Mouse (Mus musculus): Measurements from ENCODE around the gene Aass. TPM values are rescaled to one million over a fixed set of nuclear protein-coding genes. Genes with fewer than 3 reads are reported as not detected.
"Not testable (repeated sequence)": the region's sequence is repeated elsewhere in the genome, so short reads cannot be mapped to it uniquely, and the experiment has no call there.

Gene Aass
- 0.57 and 0.80 TPM in 2 replicates for polyA plus RNA-seq (2014; fragmentation: Nextera tagmentation; extraction: Ambion mirVana)

GRCm38 (mm10) chr6:23132573-23133181, at the start of gene Aass:
TSS of gene Aass (minus strand) at chr6:23132986.
- H3K4me1 ChIP-seq (ENCODE audit: control insufficient read depth, insufficient read depth, low read length), result no peaks in the 10 kb centered on the region
- no peaks in the 10 kb centered on the region for H3K27me3 ChIP-seq (ENCODE audit: control insufficient read depth, insufficient read depth, low read length)
- WGBS, result under 1% methylated on average over 20 of the region's 20 CpGs
- H3K4me3 ChIP-seq (replicated peaks; ENCODE audit: low read depth, low read length), result peak within 1 kb of the TSS; percentile 38
- no peaks in the 10 kb centered on the region for H3K36me3 ChIP-seq (ENCODE audit: control insufficient read depth, insufficient read depth, low read length)
- no peaks in the 10 kb centered on the region for H3K9me3 ChIP-seq (ENCODE audit: control insufficient read depth, low read length)
- H3K4me2 ChIP-seq (ENCODE audit: low read length), result peak within 1 kb of the TSS; percentile 74
- H3K9ac ChIP-seq (replicated peaks; ENCODE audit: low read length), result peak within 1 kb of the TSS; percentile 36
- no peak within 1 kb of the TSS for H3K27ac ChIP-seq (replicated peaks; ENCODE audit: low read depth, low read length)
- ATAC-seq (ENCODE audit: low FRiP score, low TSS enrichment), result peak; percentile 79
- DNase-seq, result peak; percentile 49

- Histone ChIP-seq H3K27me3 (ENCODE audit: control insufficient read depth, insufficient read depth, low read length) (no peaks in the 10 kb centered on the region), H3K36me3 (ENCODE audit: control insufficient read depth, insufficient read depth, low read length) (no peaks in the 10 kb centered on the region), H3K4me2 (ENCODE audit: low read length) (0 out of 2 replicates have a peak overlapping the region, but pooled peaks have one; percentile 11), H3K27ac (replicated peaks; ENCODE audit: low read depth, low read length) (no peak overlapping the region), H3K4me1 (ENCODE audit: control insufficient read depth, insufficient read depth, low read length) (no peaks in the 10 kb centered on the region), H3K4me3 (replicated peaks; ENCODE audit: low read depth, low read length) (no peak overlapping the region), H3K9ac (replicated peaks; ENCODE audit: low read length) (no peak overlapping the region), H3K9me3 (ENCODE audit: control insufficient read depth, low read length) (no peaks in the 10 kb centered on the region)
- ATAC-seq (ENCODE audit: low FRiP score, low TSS enrichment) (peak; percentile 46; the same call in 1 of the 2 replicates), DNase-seq (peak; percentile 83)
- 18% methylated on average over 8 of the region's 8 CpGs for WGBS
Observed at GRCm38 (mm10) chr6:23180096-23180495, 47.3 kb upstream of the Aass start.

- H3K4me2 ChIP-seq (ENCODE audit: low read length); H3K9ac ChIP-seq (replicated peaks; ENCODE audit: low read length); H3K27me3 ChIP-seq (ENCODE audit: control insufficient read depth, insufficient read depth, low read length); DNase-seq; H3K4me3 ChIP-seq (replicated peaks; ENCODE audit: low read depth, low read length); H3K4me1 ChIP-seq (ENCODE audit: control insufficient read depth, insufficient read depth, low read length); H3K9me3 ChIP-seq (ENCODE audit: control insufficient read depth, low read length); ATAC-seq (ENCODE audit: low FRiP score, low TSS enrichment); H3K27ac ChIP-seq (replicated peaks; ENCODE audit: low read depth, low read length); H3K36me3 ChIP-seq (ENCODE audit: control insufficient read depth, insufficient read depth, low read length): not testable (repeated sequence)
- WGBS, result 59% methylated on average over 1 of the region's 2 CpGs
Observed at GRCm38 (mm10) chr6:23163824-23164223, 31.0 kb upstream of the Aass start.

- H3K9ac ChIP-seq (replicated peaks; ENCODE audit: low read length); H3K4me3 ChIP-seq (replicated peaks; ENCODE audit: low read depth, low read length); H3K4me2 ChIP-seq (ENCODE audit: low read length); H3K27ac ChIP-seq (replicated peaks; ENCODE audit: low read depth, low read length); ATAC-seq (ENCODE audit: low FRiP score, low TSS enrichment); H3K27me3 ChIP-seq (ENCODE audit: control insufficient read depth, insufficient read depth, low read length); H3K36me3 ChIP-seq (ENCODE audit: control insufficient read depth, insufficient read depth, low read length); DNase-seq; H3K9me3 ChIP-seq (ENCODE audit: control insufficient read depth, low read length); H3K4me1 ChIP-seq (ENCODE audit: control insufficient read depth, insufficient read depth, low read length): not testable (repeated sequence)
- 72% methylated on average over 2 of the region's 3 CpGs for WGBS
Observed at GRCm38 (mm10) chr6:23156357-23156756, 23.6 kb upstream of the Aass start.

GRCm38 (mm10) chr6:23153112-23153511, 20.3 kb upstream of the Aass start:
- Histone ChIP-seq H3K27me3 (ENCODE audit: control insufficient read depth, insufficient read depth, low read length) (no peaks in the 10 kb centered on the region), H3K4me3 (replicated peaks; ENCODE audit: low read depth, low read length) (no peak overlapping the region), H3K36me3 (ENCODE audit: control insufficient read depth, insufficient read depth, low read length) (no peaks in the 10 kb centered on the region), H3K4me2 (ENCODE audit: low read length) (no peak overlapping the region), H3K4me1 (ENCODE audit: control insufficient read depth, insufficient read depth, low read length) (no peaks in the 10 kb centered on the region), H3K9me3 (ENCODE audit: control insufficient read depth, low read length) (no peaks in the 10 kb centered on the region), H3K27ac (replicated peaks; ENCODE audit: low read depth, low read length) (no peak overlapping the region), H3K9ac (replicated peaks; ENCODE audit: low read length) (no peak overlapping the region)
- ATAC-seq (ENCODE audit: low FRiP score, low TSS enrichment), result no peak
- 93% methylated on average over 2 of the region's 2 CpGs for WGBS
- no peak for DNase-seq

- no peaks in the 10 kb centered on the region for H3K9me3 ChIP-seq (ENCODE audit: control insufficient read depth, low read length)
Observed at GRCm38 (mm10) chr6:23147221-23147620, 14.4 kb upstream of the Aass start.

GRCm38 (mm10) chr6:23143980-23144379, 11.2 kb upstream of the Aass start:
- H3K4me3 ChIP-seq (replicated peaks; ENCODE audit: low read depth, low read length), result no peak overlapping the region
- H3K36me3 ChIP-seq (ENCODE audit: control insufficient read depth, insufficient read depth, low read length), result no peaks in the 10 kb centered on the region
- no peak for DNase-seq
- no peak overlapping the region for H3K4me2 ChIP-seq (ENCODE audit: low read length)
- no peak for ATAC-seq (ENCODE audit: low FRiP score, low TSS enrichment)
- no peak overlapping the region for H3K27ac ChIP-seq (replicated peaks; ENCODE audit: low read depth, low read length)
- no peak overlapping the region for H3K9ac ChIP-seq (replicated peaks; ENCODE audit: low read length)
- no peaks in the 10 kb centered on the region for H3K4me1 ChIP-seq (ENCODE audit: control insufficient read depth, insufficient read depth, low read length)
- no peaks in the 10 kb centered on the region for H3K9me3 ChIP-seq (ENCODE audit: control insufficient read depth, low read length)
- no peaks in the 10 kb centered on the region for H3K27me3 ChIP-seq (ENCODE audit: control insufficient read depth, insufficient read depth, low read length)

More at GRCm38 (mm10) chr6:23147221-23147620, 14.4 kb upstream of the Aass start:
- 82% methylated on average over 2 of the region's 2 CpGs for WGBS
- Histone ChIP-seq H3K27me3 (ENCODE audit: control insufficient read depth, insufficient read depth, low read length) (no peaks in the 10 kb centered on the region), H3K4me2 (ENCODE audit: low read length) (no peak overlapping the region), H3K36me3 (ENCODE audit: control insufficient read depth, insufficient read depth, low read length) (no peaks in the 10 kb centered on the region), H3K9ac (replicated peaks; ENCODE audit: low read length) (no peak overlapping the region), H3K4me3 (replicated peaks; ENCODE audit: low read depth, low read length) (no peak overlapping the region), H3K27ac (replicated peaks; ENCODE audit: low read depth, low read length) (no peak overlapping the region), H3K4me1 (ENCODE audit: control insufficient read depth, insufficient read depth, low read length) (no peaks in the 10 kb centered on the region)
- DNase-seq, result no peak
- no peak for ATAC-seq (ENCODE audit: low FRiP score, low TSS enrichment)

GRCm38 (mm10) chr6:23131015-23131414, 1.8 kb downstream of the Aass start:
- no peak overlapping the region for H3K9ac ChIP-seq (replicated peaks; ENCODE audit: low read length)
- H3K27ac ChIP-seq (replicated peaks; ENCODE audit: low read depth, low read length), result no peak overlapping the region
- no peaks in the 10 kb centered on the region for H3K27me3 ChIP-seq (ENCODE audit: control insufficient read depth, insufficient read depth, low read length)
- whole genome bisulfite sequencing, result 82% methylated on average over 4 of the region's 4 CpGs
- no peak overlapping the region for H3K4me2 ChIP-seq (ENCODE audit: low read length)
- ATAC-seq (ENCODE audit: low FRiP score, low TSS enrichment) (no peak), DNase-seq (no peak)
- H3K9me3 ChIP-seq (ENCODE audit: control insufficient read depth, low read length), result no peaks in the 10 kb centered on the region
- H3K4me1 ChIP-seq (ENCODE audit: control insufficient read depth, insufficient read depth, low read length), result no peaks in the 10 kb centered on the region
- H3K36me3 ChIP-seq (ENCODE audit: control insufficient read depth, insufficient read depth, low read length), result no peaks in the 10 kb centered on the region
- H3K4me3 ChIP-seq (replicated peaks; ENCODE audit: low read depth, low read length), result no peak overlapping the region

GRCm38 (mm10) chr6:23129201-23129600, 3.6 kb downstream of the Aass start:
- Histone ChIP-seq H3K36me3 (ENCODE audit: control insufficient read depth, insufficient read depth, low read length) (no peaks in the 10 kb centered on the region), H3K4me3 (replicated peaks; ENCODE audit: low read depth, low read length) (no peak overlapping the region), H3K27ac (replicated peaks; ENCODE audit: low read depth, low read length) (no peak overlapping the region), H3K4me2 (ENCODE audit: low read length) (no peak overlapping the region), H3K4me1 (ENCODE audit: control insufficient read depth, insufficient read depth, low read length) (no peaks in the 10 kb centered on the region), H3K27me3 (ENCODE audit: control insufficient read depth, insufficient read depth, low read length) (no peaks in the 10 kb centered on the region), H3K9ac (replicated peaks; ENCODE audit: low read length) (no peak overlapping the region), H3K9me3 (ENCODE audit: control insufficient read depth, low read length) (no peaks in the 10 kb centered on the region)
- ATAC-seq (ENCODE audit: low FRiP score, low TSS enrichment) (no peak), DNase-seq (peak; percentile 40)
- WGBS, result 66% methylated on average over 4 of the region's 4 CpGs

Measured in midbrain, embryonic 14.5 days (tissue).